Mouse (Mus musculus) heart, embryonic 16.5 days (tissue): ENCODE results near the gene Fgr. TPM values are rescaled to one million over a fixed set of nuclear protein-coding genes. Genes with fewer than 3 reads are reported as not detected.

Experiments used
- ATAC-seq: fragments of 200-750 bp; cut with Nextera tagmentation; replicated peaks from 2 replicates; pipeline ENCODE4 v1.8.0; 2017; ENCODE audit warnings: moderate number of reproducible peaks; ENCODE audit not compliant: insufficient read depth, low FRiP score; ENCODE audit errors: extremely low read depth
- H3K27ac ChIP-seq: fragments of 300-500 bp; sonication (generic); 2 replicates; pipeline ENCODE4 v1.5.1; 2014; ENCODE audit warnings: mild to moderate bottlenecking, low read length, control low read depth, moderate library complexity
- H3K27me3 ChIP-seq: fragments of 300-500 bp; sonication (generic); 2 replicates; pipeline ENCODE4 v1.6.1; 2014; ENCODE audit warnings: low read length, mixed read lengths; ENCODE audit not compliant: control insufficient read depth, insufficient read depth
- H3K36me3 ChIP-seq: fragments of 300-500 bp; sonication (generic); 2 replicates; pipeline ENCODE4 v1.6.1; 2014; ENCODE audit not compliant: control insufficient read depth, insufficient read depth
- H3K4me1 ChIP-seq: fragments of 300-500 bp; sonication (generic); 2 replicates; pipeline ENCODE4 v1.6.1; 2014; ENCODE audit warnings: low read length, mixed read lengths; ENCODE audit not compliant: control insufficient read depth, insufficient read depth
- H3K4me2 ChIP-seq: fragments of 300-500 bp; sonication (generic); 2 replicates; pipeline ENCODE4 v1.6.1; 2014; ENCODE audit warnings: low read depth, mild to moderate bottlenecking, control low read depth, low read length
- H3K4me3 ChIP-seq: fragments of 300-500 bp; sonication (generic); 2 replicates; pipeline ENCODE4 v1.5.1; 2014; ENCODE audit warnings: mild to moderate bottlenecking, control low read depth, low read length
- H3K9ac ChIP-seq: fragments of 300-500 bp; sonication (generic); 2 replicates; pipeline ENCODE4 v1.6.1; 2014; ENCODE audit warnings: low read length, control low read depth
- H3K9me3 ChIP-seq: fragments of 300-500 bp; sonication (generic); replicated peaks from 2 replicates; pipeline ENCODE4 v1.6.1; 2016; ENCODE audit warnings: low read length; ENCODE audit not compliant: control insufficient read depth
- WGBS: fragments of 180-500 bp; shearing (Covaris S2); extraction: QIAGEN DNeasy Blood & Tissue Kit; methylation state at CpG from one replicate; pipeline ENCODE4 v1.1.7; 2014; 5-methylcytosine and 5-hydroxymethylcytosine counted together
- polyA plus RNA-seq: library from polyadenylated mRNA; unstranded; fragments of >200 nt; fragmentation: Nextera tagmentation; extraction: Ambion mirVana; gene quantifications from 2 replicates; pipeline ENCODE4 v1.2.1, GENCODE M21; 2015

Gene Fgr
- polyA plus RNA-seq, 1 experiment from 2014 or later = 1.4 TPM

DNA sequence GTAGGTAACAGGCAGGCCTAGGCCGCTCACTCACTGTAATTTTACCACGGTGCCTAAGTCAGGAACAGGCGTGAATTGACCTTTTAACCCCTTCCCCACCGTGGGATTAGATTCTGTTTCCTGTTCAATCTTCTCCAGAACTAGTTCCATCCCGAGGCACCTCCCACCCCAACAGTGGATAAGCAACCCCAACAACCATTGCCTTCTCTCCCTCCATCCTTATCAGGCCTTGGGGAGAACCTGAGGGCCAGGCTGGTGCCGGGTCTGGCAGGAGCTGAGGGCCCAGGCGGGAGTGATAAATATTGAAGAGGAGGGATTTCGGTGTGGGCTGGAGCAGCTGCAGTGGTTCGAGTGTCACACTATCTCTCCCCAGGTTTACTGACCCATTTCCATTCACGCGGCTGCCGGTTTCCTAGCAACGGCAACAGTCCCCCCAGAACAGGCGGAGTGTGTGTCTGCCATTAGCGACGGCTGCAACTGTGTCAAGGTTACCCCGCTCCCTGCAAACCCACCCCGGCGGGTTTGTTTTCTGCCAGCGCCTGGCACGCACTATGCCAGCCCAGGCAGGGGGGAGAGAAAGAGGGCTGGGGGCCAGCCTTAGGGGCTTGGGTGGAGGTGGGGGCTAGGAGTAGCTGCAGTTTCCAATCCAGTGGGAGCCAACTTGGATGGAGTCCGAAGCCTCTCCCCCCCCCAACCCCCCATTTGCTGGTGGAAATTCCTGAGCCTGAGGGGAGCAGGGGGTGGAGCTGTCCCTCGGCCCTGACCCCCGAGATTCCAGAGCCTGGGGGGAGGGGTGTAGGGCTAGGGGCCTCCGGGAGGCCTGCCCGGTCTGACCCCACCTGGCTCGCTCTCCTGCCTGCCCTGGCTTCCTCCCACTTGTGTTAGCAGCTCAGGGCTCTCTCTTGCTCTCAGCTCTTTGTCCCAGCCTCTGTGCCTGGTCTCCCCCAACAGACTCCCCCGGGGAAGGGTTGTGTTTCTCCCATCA lies 69.0 kb downstream of the Fgr start:
- Histone ChIP-seq H3K9ac (peak overlapping the region; percentile 63), H3K36me3 (no peaks in the 10 kb centered on the region), H3K9me3 (no peaks in the 10 kb centered on the region), H3K4me3 (peak overlapping the region; percentile 17), H3K4me1 (peaks cover 83% of the 10 kb centered on the region), H3K27me3 (no peaks in the 10 kb centered on the region), H3K4me2 (peak overlapping the region; percentile 60), H3K27ac (peak overlapping the region; percentile 87)
- WGBS = 17% methylated on average over 28 of the region's 28 CpGs
- 0 out of 2 replicates have a peak, but pooled peaks have one; percentile 2 for ATAC-seq

DNA sequence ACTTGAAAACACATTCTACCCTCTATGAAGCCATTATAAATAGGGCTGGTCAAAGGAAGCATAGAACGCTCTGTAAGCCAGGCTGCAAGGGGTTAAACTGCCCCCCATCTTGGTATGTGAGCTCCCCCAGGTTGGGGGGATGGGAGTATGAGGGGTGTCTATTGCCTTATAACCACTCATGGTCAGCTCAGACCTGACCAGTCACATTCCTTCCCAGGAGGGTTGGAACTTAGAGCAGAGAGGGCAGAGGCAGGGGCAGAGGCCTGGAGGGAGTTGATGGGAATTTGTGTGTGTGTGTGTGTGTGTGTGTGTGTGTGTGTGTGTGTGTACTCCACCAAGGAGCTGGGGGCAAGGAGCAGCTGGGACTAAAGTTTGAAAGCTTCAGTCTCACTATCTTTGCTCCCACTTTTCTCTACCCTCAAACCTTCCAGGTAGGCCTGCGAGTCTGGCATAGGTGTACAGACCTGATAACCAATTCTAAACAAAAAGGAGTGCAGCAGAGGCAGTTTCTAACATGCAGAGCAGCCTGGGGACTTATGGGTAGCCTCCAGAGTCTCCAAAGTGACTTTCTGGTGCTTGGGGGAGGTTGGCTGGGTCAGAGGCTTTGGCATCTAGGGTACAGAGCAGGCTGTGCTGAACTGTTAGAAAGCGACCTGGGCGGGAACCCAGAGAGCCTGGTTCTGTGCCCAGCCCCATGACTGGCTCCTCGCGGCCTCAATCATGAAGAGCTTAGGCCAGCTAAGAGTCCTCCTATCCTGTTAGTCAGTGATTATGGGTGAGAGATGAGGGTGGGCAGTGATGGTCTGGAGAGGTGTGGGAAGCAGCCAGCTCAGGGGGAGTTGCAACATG lies 70.1 kb downstream of the Fgr start:
- peak overlapping the region; percentile 63 for H3K9ac ChIP-seq
- H3K4me1 ChIP-seq = peaks cover 92% of the 10 kb centered on the region
- H3K27me3 ChIP-seq = no peaks in the 10 kb centered on the region
- H3K4me3 ChIP-seq = no peak overlapping the region
- H3K9me3 ChIP-seq = no peaks in the 10 kb centered on the region
- peak overlapping the region; percentile 60; the same call in 1 of the 2 replicates for H3K4me2 ChIP-seq
- H3K36me3 ChIP-seq = no peaks in the 10 kb centered on the region
- no peak for ATAC-seq
- peak overlapping the region; percentile 87 for H3K27ac ChIP-seq
- 29% methylated on average over 6 of the region's 6 CpGs for whole genome bisulfite sequencing

- peak overlapping the region; percentile 19; the same call in 1 of the 2 replicates for H3K4me2 ChIP-seq
- H3K27ac ChIP-seq = peak overlapping the region; percentile 87
- H3K9ac ChIP-seq = peak overlapping the region; percentile 31; the same call in 1 of the 2 replicates
- H3K9me3 ChIP-seq = no peaks in the 10 kb centered on the region
- H3K4me3 ChIP-seq = no peak overlapping the region
- H3K4me1 ChIP-seq = peaks cover 98% of the 10 kb centered on the region
- H3K36me3 ChIP-seq = no peaks in the 10 kb centered on the region
- H3K27me3 ChIP-seq = no peaks in the 10 kb centered on the region
- no peak for ATAC-seq
- 32% methylated on average over 6 of the region's 6 CpGs for WGBS
Measured at GRCm38 (mm10) chr4:133044647-133045094, 70.8 kb downstream of the Fgr start.

DNA sequence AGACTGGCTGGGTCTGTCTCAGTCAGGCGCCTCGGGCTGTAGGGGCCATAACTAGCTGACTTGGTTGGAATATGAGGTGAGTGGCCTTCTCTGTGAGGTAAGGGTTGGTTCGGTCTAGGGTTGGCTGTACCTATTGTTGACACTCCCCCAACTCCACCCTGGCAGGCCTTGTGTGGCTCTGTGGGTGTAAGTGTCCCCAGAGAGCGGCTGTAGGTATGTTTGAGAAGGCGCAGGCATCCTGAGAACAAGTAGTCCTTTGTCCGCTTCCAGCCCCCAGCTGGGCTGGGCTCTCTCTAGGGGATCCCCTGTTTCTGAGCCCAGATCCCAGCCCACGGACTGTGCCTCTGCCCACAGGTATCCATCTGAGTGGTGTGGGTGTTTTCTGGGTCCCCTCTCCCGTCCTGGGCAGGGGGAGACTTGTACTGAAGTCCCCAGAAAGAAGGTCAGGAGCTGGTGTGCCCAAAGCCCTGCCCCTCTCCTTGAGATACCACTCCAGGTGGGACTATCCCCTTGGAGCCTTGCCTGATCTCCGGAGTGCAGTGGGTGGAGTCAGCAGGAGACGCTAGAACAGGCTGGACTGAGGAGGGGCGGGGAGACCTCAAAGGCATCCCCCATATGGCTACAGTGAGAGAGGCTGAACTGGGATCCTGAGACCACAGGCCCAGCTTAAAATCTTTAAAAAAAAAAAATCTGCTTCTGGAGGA lies 72.0 kb downstream of the Fgr start:
- 42% methylated on average over 11 of the region's 11 CpGs for WGBS
- Histone ChIP-seq H3K27ac (peak overlapping the region; percentile 64), H3K4me2 (peak overlapping the region; percentile 1; the same call in 1 of the 2 replicates), H3K4me3 (no peak overlapping the region), H3K36me3 (no peaks in the 10 kb centered on the region), H3K4me1 (peaks cover 100% of the 10 kb centered on the region), H3K27me3 (no peaks in the 10 kb centered on the region), H3K9ac (peak overlapping the region; percentile 50; the same call in 1 of the 2 replicates), H3K9me3 (no peaks in the 10 kb centered on the region)
- no peak for ATAC-seq

DNA sequence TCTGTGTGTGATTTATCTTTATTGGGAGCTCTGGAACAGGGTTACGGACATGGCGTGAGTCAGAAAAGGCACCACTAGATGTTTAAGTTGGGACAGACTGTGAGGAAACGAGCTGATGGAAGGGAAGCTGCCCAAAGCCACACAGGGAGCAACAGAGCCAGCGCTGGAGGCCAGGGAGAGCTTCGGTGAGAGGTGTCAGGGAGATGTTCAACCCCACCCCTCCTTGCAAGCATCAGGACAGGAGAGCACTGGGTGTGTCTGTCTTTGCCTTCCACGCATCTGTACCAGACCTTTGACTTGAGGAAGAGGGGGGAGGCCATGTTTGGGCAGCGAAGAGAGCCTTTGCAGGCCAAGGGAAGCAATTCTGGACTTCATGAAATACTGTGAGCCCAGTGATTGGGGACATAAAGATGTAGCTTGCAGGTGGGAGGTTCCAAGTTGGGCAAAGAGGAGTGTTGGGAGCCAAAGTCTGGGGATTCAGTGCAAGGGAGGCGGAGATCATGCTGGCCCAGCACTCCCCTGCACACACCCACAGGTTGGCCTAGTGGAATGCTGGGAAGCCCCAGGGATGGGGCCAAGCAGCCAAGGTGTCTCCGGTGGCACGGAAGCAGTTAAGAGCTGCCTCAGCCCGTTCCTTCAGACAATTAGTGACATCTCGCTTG lies 72.9 kb downstream of the Fgr start:
- ATAC-seq = no peak
- H3K27ac ChIP-seq = peak overlapping the region; percentile 54
- H3K4me2 ChIP-seq = no peak overlapping the region
- no peaks in the 10 kb centered on the region for H3K27me3 ChIP-seq
- H3K36me3 ChIP-seq = no peaks in the 10 kb centered on the region
- H3K4me3 ChIP-seq = no peak overlapping the region
- WGBS = 40% methylated on average over 12 of the region's 12 CpGs
- peaks cover 100% of the 10 kb centered on the region for H3K4me1 ChIP-seq
- 0 out of 2 replicates have a peak overlapping the region, but pooled peaks have one; percentile 7 for H3K9ac ChIP-seq
- H3K9me3 ChIP-seq = no peaks in the 10 kb centered on the region

- Histone ChIP-seq H3K9me3 (no peaks in the 10 kb centered on the region), H3K36me3 (no peaks in the 10 kb centered on the region), H3K27me3 (no peaks in the 10 kb centered on the region), H3K4me3 (no peak overlapping the region), H3K4me2 (no peak overlapping the region), H3K9ac (0 out of 2 replicates have a peak overlapping the region, but pooled peaks have one; percentile 43), H3K4me1 (peaks cover 100% of the 10 kb centered on the region), H3K27ac (peak overlapping the region; percentile 90)
- ATAC-seq = no peak
- WGBS = 36% methylated on average over 16 of the region's 16 CpGs
Measured at GRCm38 (mm10) chr4:133047353-133048105, 73.6 kb downstream of the Fgr start.

DNA sequence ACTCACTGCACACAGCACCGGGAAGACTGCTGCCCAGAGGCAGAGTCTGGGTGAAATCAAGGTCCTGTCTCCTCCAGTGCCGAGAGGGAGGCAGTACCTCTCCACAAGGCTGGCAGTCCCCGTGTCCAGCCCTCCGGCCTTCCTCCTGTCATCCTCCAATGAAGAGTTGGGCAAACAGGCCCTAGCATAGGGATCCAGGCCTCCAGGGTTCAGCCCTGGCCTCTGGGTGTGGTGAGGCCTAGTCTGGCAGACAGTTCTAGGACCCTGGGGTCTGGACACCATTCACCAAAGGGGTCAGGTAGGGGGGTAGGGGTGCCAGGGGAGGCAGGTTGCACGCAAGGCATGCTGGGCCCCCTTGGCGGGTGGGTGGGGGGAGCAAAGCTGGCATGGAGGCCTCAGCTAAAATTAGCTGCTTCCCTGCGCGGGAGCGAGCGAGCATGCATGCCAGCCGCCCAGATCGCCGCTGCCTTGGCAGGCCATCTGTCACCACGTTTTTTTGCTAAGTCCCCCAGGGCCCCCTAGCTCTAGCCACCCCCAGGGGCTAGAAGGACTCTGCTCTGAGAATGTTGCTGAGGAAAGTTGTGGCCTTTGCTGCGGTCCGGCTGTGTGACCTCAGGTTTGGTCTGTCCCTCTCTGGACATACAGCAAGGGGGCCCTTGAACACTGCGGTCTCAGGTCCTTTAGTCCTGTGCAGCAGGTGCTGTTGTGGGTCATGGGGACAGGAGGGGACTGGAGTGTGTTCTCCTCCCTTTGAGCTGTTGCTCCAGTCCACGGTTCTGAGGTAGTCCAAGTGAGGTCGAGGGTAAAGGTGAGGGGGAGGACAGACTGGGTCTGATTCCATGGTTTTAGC lies 75.4 kb downstream of the Fgr start:
- peak overlapping the region; percentile 72 for H3K9ac ChIP-seq
- no peaks in the 10 kb centered on the region for H3K27me3 ChIP-seq
- H3K9me3 ChIP-seq = no peaks in the 10 kb centered on the region
- peak overlapping the region; percentile 90 for H3K27ac ChIP-seq
- peak overlapping the region; percentile 45 for H3K4me2 ChIP-seq
- WGBS = 28% methylated on average over 19 of the region's 19 CpGs
- peaks cover 3% of the 10 kb centered on the region; the same call in 1 of the 2 replicates for H3K36me3 ChIP-seq
- H3K4me3 ChIP-seq = 0 out of 2 replicates have a peak overlapping the region, but pooled peaks have one; percentile 7
- peak; percentile 44 for ATAC-seq
- peaks cover 98% of the 10 kb centered on the region for H3K4me1 ChIP-seq
